Mouse (Mus musculus) left cerebral cortex, postnatal 10 days (tissue): ENCODE measurements at regions not wholly inside any gene's neighbourhood (a gene's known extent, or its start where the extent isn't known, plus 50 kb on each side); places are given as distances from the start of the nearest gene placed in this dataset.

Experiments
- DNase-seq, 2 experiments: peaks; one replicate each; pipeline ENCODE4 v3.0.0; 2021 to 2022; ENCODE audit warnings: low spot score in 2 of 2, mixed read lengths in 1 of 2; ENCODE audit errors: extremely low spot score in 1 of 2
- intact Hi-C: fragments of 180-260 bp; cut with DNase I; formaldehyde crosslinking; loops from one replicate; pipeline ENCODE4 v1.15.1; 2025

DNA sequence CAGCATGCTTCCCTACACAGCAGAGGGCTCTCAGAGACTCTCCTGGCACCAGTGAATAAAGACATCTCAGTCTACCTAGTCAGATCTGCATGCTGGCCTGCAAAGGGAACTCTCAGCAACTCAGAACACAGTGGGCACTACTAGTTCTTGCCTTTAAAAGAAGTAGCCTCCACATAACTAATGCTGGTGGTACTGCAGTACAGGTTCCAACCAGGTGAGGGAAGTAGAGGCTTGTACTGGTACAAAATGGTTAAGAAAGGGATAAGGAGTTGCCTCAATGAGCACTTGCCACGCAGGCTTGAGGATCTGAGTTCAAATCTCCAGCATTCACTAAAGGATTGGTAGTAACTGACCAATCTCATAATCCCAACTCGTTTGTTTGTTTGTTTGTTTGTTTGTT lies 127.7 kb downstream of the Gm4791 start:
- DNase-seq: no peak
- intact Hi-C loops: no loop called here

DNA sequence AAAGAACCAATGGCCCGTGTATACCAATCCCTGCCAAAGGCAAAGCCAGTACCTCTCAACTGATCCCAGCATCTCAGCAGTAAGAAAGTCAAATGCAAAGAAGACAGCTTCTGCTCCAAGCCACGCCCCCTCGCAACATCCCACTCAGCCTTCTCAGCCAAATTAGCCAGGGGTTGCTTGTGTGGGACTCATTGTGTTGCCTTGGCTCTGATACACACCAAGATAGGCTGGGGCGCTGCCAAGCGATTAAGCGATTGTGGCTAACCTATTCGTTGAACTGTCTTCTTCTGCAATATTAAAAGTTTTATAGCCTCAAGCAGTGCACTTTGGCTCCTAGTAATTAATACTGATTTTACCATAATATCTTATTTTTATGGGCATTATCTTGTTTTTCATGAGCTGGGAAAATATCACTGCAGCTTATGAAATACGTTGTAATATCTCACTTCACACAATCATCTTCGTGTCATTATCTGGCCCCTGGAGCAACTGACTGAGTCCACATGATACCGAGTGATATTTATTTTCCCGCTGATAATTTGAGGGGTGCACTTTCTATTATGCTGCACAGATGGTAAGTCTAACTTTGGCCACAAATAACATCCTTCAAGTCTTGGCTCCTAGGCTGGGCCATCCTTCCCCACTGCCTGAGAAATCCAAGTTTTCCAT lies 129.3 kb downstream of the Gm4791 start:
- intact Hi-C loops: no loop called here
- no peak for DNase-seq

DNA sequence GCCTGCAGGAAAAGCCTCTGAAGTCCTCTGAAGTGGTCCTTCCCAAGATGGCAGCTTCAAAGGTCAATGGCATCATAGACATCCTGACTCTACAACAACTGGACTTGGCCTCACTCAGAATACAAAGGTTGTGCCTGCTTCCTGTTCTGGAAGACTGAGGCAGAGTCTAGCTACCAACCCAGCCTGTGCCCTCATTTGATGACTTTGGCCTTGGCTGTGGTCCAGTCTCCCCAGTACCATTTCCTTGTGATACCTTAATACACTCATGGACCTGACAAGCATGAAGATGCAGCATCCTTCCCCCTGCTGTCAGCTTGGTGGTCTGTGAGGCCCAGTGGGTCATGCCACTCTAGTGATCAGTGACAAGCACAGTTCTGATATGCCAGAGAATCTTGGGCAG lies 130.6 kb downstream of the Gm4791 start:
- no peak for DNase-seq
- intact Hi-C loops: no loop called here

DNA sequence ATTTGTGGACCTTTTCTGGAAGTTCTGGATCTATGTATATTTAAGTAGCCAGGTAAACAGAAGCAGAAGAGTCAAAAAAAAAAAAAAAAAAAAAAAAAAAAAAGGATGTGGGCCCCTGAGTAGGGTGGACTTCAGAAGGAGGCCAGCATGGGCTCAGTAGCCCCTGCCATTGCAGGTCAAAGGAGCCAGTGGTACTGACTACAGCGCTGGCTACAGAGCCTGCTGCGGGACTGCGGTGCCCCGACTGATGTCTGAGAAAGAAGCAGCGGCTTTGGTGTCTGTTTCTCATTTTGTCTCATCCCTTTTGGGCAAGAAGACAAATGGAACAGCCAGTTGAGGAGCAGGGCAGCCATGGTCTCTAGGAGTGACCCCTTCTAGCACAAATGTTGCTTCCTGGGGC lies 134.9 kb downstream of the Gm4791 start:
- no peak for DNase-seq
- intact Hi-C loops: no loop called here

DNA sequence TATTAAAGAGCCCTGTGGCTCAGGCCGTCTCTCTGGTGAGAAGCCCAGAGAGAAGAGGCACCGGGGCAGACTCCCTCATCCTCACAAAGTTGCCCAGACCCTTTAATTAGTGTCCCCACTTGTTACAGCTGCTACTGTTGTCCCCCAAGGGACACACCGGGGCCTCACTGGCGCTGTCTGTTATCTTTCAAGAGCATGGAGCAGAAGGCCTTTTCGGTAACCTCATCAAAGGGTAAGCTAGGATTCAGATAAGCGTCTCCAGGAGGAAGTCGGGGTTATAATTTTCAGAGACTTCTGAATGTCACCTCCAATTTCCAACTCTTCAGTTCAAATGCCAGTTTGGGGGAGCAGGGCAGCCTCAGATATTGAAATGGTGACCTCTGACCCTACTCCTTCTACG lies 135.3 kb downstream of the Gm4791 start:
- intact Hi-C loops: no loop called here
- DNase-seq: no peak

DNA sequence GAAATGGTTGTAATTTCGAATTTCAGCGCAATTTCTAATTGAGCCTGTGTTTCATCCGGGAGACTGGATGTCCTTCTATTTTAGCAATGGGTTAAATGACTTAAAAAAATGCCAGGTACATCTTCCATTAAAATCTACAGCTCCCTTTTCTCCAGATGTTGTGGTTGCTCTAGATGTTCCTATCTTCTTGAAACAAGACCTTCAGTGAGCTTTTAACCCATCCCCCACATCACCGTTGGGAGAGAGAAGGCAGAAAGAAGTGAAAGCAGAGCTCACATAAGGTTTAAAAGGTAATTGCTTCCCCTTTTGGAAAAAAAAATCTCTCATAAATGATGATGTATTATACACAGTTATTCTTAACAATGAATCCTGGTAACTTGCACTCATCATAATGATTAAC lies 135.9 kb downstream of the Gm4791 start:
- no peak for DNase-seq
- intact Hi-C loops: no loop called here

DNA sequence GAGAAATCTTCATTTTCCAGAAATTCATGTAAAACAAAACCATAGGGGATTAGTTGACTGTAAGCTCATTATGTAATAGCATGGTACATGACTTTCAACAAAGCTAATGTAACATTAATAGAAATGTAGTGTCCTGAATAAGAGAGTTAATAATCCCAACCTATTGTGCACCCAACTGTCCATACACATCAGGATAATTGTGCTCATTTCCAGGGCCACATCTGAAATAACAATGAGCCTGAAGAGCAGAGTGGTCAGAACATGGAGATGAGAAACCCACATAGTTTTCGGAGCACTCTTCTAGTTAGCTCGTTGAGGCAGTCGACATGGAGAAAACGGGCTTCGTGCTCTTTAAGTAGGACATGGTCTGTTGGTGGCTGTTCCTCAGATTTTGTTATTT lies 138.1 kb downstream of the Gm4791 start:
- no peak for DNase-seq
- intact Hi-C loops: no loop called here

DNA sequence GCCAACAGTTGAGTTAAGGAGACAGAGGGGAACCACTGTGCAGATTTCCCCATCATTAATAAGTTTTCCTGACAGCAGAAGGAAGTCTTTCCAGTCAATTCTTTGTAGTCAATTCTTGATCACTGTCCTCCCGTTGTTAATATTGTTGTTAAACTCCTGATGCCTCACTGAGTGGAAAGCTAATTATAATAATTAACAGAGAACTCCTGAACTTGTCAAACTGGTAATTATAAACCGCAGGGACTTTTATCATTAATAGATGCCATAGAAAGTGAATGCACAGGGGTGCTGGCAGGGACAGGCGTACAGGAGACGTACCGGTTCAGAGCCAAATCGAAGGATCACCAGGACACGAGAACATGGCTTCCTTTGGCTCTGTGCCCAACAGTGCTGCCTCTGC lies 154.9 kb downstream of the Gm4791 start:
- DNase-seq: no peak
- intact Hi-C loops: no loop called here

DNA sequence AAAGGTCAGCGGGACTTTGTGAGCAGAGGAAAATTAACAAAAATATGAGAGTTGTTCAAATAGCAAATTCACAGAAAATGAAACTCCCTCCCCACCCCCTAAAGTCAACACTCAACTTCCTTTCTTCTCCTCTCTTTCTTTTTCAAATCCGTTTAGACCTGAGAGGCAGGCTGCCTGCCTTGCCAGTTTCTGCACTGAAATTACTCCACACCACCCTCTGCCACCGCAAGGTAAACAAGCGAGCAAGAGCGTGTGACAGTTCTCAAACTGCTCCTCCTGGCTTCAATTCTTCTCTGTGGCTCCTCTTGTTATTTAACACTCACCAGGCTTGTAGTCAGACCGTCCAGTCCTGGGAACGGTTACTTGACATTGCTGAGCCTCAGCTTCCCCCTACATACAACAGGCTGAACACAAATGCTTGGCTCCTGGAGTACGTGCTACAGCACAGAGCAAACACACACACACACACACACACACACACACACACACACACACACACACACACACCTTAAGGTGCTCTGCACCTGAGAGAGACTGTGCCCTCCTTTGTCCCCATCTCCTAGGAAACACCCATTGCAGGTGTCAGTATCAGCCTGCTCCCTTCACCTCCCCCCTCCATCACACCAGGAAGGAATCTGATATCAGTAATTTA lies 167.1 kb downstream of the Gm4791 start:
- intact Hi-C loops: no loop called here
- DNase-seq: no peak

DNA sequence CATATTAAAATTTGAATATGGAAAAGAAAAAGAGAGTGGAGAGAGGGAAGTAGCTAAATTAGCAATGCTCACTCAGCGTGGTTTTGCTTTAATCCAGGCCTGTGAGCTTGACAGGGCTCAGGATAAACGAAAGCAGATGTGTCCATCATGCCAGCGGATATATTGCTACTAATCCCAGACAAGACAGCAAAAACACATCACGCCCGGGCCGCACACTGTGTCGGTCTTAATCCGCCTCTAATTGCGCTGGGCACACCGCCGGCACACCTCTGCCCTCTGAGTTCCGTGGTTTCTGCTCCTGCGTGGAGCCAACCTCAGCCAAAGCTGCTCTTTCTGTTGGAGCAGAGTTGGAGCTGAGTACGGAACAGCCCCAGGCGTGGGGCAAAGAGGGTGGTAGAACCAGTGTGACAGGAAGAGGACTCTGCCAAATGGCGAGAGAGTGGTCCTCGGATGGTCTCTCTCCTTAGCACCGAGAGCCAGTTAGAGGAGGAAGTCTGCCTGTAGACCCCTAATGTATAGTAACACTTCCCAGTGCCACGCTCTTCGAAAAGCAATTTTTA lies 169.2 kb downstream of the Gm4791 start:
- DNase-seq: no peak
- intact Hi-C loops: no loop called here

DNA sequence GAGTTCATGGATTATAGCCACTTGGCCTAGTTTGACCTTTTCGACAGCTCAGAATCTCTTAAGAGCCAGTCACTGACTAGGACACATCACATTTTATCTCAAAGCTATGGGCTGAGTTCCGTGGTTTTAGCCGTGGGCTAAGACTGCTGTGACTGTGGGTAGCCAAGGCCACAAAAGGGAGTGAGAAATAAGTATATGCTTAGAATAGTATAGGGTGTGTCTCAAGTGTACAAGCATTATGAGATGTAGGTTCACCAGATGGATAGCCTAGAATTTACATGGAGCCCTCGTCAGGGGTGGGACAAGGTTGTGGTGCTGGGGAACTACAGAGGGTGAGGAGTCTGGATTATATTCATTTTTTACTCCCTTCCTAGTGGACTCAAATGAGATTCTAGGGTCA lies 177.5 kb downstream of the Gm4791 start:
- DNase-seq: no peak
- intact Hi-C loops: no loop called here

DNA sequence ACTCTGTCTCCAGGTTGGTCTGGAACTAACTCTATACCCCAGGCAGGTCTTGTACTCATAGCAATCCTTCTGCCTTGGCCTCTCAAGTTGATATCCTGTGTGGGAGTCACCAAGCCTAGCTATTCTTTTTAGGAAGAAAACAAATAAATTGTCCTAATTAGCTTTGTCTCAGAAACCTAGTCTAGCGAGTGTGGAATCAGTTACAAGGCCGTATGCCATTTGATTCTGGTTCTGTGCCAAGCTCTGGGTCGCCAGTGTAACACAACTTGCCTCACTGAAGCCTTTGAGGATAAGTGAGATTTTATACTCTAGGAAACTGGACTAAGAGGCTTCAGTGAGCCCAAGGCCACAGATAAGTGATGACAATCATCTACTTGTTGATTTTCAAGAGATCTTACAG lies 219.6 kb downstream of the Gm4791 start:
- intact Hi-C loops: no loop called here
- DNase-seq: no peak

DNA sequence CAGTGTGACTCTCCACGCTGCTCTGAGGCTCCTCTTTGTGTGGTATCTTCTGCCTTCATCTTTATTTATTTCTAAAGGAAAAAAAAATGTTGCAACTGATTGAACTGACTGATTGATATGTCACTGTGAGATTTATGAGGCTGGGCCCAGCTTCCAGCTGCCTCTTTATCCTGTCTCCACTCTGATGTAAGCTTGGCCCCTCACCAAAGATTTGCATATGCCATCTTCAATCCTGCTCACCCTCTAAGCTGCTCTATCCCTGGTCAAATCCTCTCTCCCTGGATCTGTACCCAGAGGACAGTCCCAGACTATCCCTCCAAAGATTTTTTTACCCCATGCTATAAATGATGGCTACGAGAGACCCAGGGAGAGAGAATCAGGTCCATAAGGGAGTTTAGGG lies 225.0 kb downstream of the Gm4791 start:
- intact Hi-C loops: no loop called here
- DNase-seq: no peak

DNA sequence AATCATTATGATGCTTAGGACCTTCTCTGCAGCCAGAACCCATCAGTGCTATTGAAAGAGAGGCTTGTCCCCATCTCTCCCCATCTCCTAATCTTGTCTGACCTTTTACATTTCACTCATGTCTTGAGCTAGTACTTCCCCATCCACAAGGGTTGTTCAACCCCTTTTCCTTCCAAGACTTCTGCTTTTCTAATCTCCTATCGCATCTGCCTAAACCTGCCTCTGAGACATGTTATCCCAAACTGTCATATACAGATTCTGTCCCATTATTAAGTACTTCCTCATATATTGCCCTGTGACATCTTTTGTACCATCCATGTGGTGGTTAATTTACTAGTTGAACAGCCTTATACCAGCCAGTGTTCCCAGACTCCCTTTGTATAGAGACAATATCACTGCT lies 225.7 kb downstream of the Gm4791 start:
- DNase-seq: no peak
- intact Hi-C loops: no loop called here

DNA sequence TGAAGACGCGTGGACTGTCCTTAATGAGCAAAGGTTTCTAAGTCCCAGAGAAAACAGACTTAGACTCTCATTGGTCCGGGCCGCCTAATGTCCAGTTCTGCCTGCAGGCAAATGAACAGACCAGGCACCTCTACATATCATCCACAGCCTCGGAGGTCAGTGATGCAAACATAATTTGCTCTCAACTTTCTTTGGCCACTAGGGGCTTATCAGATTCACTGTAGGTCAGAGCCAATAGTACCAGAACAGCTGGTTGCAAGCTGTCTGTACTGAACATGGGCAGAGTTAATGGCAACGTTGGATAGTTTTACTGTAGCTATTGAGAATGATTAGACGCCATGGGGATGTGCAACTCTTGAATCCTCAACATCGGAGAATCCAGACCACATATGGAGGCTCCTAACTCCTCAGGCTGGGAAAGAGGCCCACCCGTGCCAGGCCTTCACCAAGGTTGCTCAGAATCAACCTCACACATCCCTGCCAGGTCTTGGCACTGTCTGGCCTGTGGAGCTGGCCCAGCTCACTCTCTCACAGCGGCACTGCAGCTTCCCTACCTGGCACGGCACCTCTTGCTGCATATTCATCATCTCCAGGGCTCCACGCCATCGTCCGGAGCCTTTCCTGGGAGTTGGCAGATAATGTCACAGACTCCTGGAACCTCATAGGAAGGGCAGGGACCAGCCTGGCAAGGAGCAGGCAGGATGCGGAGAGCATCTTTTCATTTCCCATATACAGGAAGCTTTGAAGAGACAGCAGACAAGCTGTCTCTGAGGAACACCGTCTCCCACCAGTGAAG lies 228.1 kb downstream of the Gm4791 start:
- intact Hi-C loops: no loop called here
- peak; percentile 22 to 23 for DNase-seq

DNA sequence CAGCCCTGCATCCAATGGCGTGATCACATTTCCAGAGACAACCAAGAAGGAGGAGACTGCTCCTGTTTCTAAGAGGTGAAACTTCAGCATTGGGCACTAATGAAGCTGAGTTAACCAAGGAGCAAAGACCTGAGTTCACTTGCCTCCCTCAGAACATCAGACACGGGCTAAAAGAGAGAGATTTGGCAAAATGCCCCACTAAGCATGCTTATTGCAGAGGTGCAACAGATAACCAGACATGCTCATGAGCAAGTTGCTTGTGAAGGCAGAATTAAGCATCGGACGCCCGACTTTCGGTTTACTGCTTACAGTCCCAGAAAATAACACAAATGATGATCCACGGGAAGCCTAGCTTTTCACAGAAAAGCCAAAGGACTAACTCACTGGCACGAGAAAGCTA lies 228.8 kb downstream of the Gm4791 start:
- DNase-seq: no peak

DNA sequence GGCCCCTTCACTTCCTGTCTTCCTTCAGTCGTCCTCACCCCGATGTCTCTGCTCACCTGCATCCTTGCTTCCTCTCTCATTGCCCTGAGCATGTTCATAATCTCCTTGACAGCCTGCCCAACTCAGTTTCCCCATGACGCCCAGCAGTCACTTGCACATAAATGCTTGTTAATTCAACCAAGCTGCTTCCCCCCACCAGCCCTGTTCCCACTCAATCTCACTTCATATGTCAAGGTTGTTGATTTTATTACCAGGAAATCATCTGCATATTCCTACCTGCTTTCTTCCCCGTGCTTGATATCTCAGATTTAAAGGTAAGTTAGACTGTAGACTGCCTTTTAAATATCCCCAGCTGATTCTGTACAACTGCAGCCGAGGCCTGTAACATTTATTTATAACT lies 230.2 kb downstream of the Gm4791 start:
- DNase-seq: no peak
- intact Hi-C loops: no loop called here

More for the DNA sequence above, 228.8 kb downstream of the Gm4791 start:
- intact Hi-C loops: no loop called here

DNA sequence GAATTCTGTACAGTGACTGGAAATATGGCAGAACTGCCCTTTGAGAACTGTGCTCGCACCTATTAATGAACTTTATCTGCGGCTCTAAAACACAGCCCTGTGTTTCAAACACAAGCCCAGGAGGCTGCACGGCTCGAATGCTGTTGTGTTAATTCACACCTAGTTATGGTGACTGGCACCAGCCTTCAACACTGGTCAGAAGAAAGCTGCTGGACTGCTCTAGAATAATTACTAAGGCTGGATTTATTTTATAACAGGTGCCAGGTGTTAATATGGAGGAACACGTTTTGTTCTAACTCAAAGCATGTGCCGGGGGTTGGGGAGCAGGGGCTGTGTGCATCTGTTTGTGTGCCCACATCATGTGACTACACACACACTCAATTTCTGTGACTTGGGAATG lies 230.8 kb downstream of the Gm4791 start:
- no peak for DNase-seq
- intact Hi-C loops: no loop called here

DNA sequence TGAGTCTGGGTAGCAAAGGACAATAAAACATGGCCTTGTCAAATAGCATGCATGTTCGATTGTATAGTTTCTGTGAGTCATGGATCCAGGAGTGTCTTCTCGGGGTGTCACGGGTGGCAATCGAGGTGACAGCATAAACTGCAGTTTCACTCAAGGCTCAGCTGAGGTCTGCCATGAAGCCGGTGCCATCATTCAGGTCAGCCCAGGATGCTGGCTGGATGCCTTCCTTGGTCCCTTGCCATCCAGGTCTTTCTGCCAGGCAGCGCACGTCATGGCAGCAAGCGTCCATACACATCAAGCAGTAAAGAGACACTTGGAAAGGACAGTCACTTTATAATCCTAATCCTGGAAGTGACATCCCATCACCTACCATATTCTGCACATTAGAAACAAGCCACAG lies 242.4 kb downstream of the Gm4791 start:
- no peak for DNase-seq
- intact Hi-C loops: no loop called here

DNA sequence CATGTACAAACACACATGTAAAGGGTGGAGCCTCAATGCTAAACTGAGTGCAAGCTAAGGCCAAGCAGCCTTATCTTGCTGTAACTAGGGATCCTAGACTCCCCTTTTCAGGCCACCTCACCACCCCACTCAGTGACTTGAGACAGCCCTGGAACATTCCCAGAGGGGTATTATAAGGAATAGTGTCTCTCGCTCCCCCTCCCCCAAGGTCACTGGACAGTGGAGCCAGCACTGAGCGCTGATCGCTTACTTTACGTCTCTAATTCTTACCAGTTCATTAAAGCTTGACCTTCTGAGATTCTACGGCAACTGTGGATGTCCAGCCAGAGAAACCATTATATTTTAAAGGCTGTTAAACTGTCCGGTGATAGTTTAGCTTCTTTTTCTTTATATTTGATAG lies 243.5 kb downstream of the Gm4791 start:
- DNase-seq: no peak
- intact Hi-C loops: no loop called here
